Mouse (Mus musculus) MEL (cell line): Measurements from ENCODE around the gene Rrm1.

ENCODE experiments used
- BHLHE40 ChIP-seq: IDR thresholded peaks from 2 replicates; pipeline ENCODE4 v1.6.1; 2012; ENCODE audit warnings: low read depth, mild to moderate bottlenecking, inconsistent platforms, low read length, improper control_type of control experiment, borderline replicate concordance
- CTCF ChIP-seq, 3 experiments: IDR thresholded peaks in 2 of 3; conservative IDR thresholded peaks in 1 of 3; 2 replicates each; pipeline ENCODE4 v1.5.1; 2011 to 2012; ENCODE audit warnings: low read length in 3 of 3, low read depth in 2 of 3, mild to moderate bottlenecking in 2 of 3, improper control_type of control experiment in 1 of 3, inconsistent platforms in 1 of 3, mixed read lengths in 1 of 3, moderate library complexity in 1 of 3; ENCODE audit not compliant: control insufficient read depth in 1 of 3, insufficient read depth in 1 of 3, poor library complexity in 1 of 3, severe bottlenecking in 1 of 3
- E2F4 ChIP-seq: IDR thresholded peaks from 2 replicates; pipeline ENCODE4 v1.6.1; 2011; ENCODE audit warnings: low read depth, low read length, improper control_type of control experiment, borderline replicate concordance
- EP300 ChIP-seq, 2 experiments: IDR thresholded peaks; 2 replicates each; pipeline ENCODE4 v1.6.1; 2011; ENCODE audit warnings: improper control_type of control experiment in 2 of 2, low read length in 2 of 2, low read depth in 1 of 2, mild to moderate bottlenecking in 1 of 2
- GATA1 ChIP-seq: IDR thresholded peaks from 2 replicates; pipeline ENCODE4 v1.6.1; 2011; ENCODE audit warnings: low read depth, low read length, improper control_type of control experiment
- KAT2A ChIP-seq: conservative IDR thresholded peaks from 2 replicates; pipeline ENCODE4 v1.6.1; 2012; ENCODE audit warnings: low read depth, low read length, improper control_type of control experiment, inconsistent platforms
- NELFE ChIP-seq: IDR thresholded peaks from 2 replicates; pipeline ENCODE4 v1.6.1; 2011; ENCODE audit warnings: low read depth, low read length, improper control_type of control experiment
- POLR2A ChIP-seq, 2 experiments: IDR thresholded peaks; 2 replicates each; pipeline ENCODE4 v1.6.1; 2011 to 2012; ENCODE audit warnings: low read length in 2 of 2, mild to moderate bottlenecking in 2 of 2, control low read depth in 1 of 2, improper control_type of control experiment in 1 of 2, low read depth in 1 of 2, moderate library complexity in 1 of 2; ENCODE audit not compliant: control insufficient read depth in 1 of 2, insufficient read depth in 1 of 2, poor library complexity in 1 of 2
- POLR2AphosphoS2 ChIP-seq: IDR thresholded peaks from 2 replicates; pipeline ENCODE4 v1.6.1; 2011; ENCODE audit warnings: low read length, improper control_type of control experiment
- POLR2AphosphoS5 ChIP-seq: IDR thresholded peaks from 2 replicates; pipeline ENCODE4 v1.6.1; 2012; ENCODE audit warnings: low read depth, borderline replicate concordance, mild to moderate bottlenecking, inconsistent platforms, low read length, moderate library complexity, mixed read lengths
- TCF12 ChIP-seq: IDR thresholded peaks from 2 replicates; pipeline ENCODE4 v1.6.1; 2014; ENCODE audit warnings: low read depth, mild to moderate bottlenecking, inconsistent platforms, low read length, improper control_type of control experiment, moderate library complexity

GRCm38 (mm10) chr7:102417398-102417797 lies 24.1 kb upstream of the Rrm1 start:
- no peak for TF ChIP-seq POLR2AphosphoS2
- TF ChIP-seq EP300 (IDR thresholded peaks at IDR 0.05; ENCODE audit: low read depth in 1 of 2, low read length in 2 of 2) = no peak
- TF ChIP-seq POLR2A (IDR thresholded peaks at IDR 0.05; ENCODE audit: control insufficient read depth in 1 of 2, insufficient read depth in 1 of 2, low read depth in 1 of 2, low read length in 2 of 2, poor library complexity in 1 of 2) = no peak
- TF ChIP-seq CTCF (IDR thresholded peaks at IDR 0.05 in 2 of 3, conservative IDR thresholded peaks at IDR 0.05 in 1 of 3; ENCODE audit: control insufficient read depth in 1 of 3, insufficient read depth in 1 of 3, low read depth in 2 of 3, low read length in 3 of 3, poor library complexity in 1 of 3, severe bottlenecking in 1 of 3) = peak; percentile 70 to 96 (median 86)
- TF ChIP-seq E2F4 = no peak
- no peak for TF ChIP-seq KAT2A
- TF ChIP-seq TCF12 = no peak
- no peak for TF ChIP-seq BHLHE40
- TF ChIP-seq POLR2AphosphoS5 = no peak
- TF ChIP-seq GATA1 = no peak; the same call in 1 of the 2 replicates
- no peak for TF ChIP-seq NELFE
